Mouse (Mus musculus) spleen, postnatal 10 days (tissue): ENCODE measurements around the gene Zfp408.
"Not testable (repeated sequence)": the region's sequence is repeated elsewhere in the genome, so short reads cannot be mapped to it uniquely, and the experiment has no call there.

ENCODE experiments used
- DNase-seq, 2 experiments: peaks; one replicate each; pipeline ENCODE4 v3.0.0; 2021 to 2022; ENCODE audit warnings: low spot score in 2 of 2

Zfp408 gene

DNA sequence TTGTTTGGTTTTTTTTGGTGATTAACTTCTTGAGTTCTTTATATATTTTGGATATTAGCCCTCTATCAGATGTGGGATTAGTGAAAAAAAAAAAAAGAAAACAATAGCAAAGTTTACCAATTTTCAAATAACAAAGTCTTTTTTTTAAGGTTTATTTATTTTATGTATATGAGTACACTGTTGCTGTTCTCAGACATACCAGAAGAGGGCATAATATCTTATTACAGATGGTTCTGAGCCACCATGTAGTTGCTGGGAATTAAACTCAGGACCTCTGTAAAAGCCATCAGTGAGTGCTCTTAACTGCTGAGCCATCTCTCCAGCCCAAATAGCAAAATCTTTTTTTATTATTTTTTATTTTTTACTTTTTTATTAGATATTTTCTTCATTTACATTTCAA, 40.2 kb downstream of the Zfp408 start:
- not testable (repeated sequence) for DNase-seq

DNA sequence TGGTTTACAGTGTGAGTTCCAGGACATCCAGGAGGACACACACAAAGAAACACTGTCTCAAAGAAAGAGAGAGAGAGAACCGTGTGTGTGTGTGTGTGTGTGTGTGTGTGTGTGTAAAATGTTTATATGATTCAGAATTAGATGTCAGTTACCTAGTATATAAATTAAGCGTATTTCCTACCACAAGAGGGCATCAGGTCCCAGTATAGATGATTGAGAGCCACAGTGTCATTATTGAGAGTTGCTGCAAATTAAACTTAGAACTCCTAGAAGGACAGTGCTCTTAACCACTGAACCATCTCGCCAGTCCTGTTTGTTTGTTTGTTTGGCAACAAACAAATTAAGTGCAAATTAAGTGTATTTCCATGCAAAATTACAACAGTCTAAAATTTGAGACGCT, 47.2 kb downstream of the Zfp408 start:
- DNase-seq = no peak

DNA sequence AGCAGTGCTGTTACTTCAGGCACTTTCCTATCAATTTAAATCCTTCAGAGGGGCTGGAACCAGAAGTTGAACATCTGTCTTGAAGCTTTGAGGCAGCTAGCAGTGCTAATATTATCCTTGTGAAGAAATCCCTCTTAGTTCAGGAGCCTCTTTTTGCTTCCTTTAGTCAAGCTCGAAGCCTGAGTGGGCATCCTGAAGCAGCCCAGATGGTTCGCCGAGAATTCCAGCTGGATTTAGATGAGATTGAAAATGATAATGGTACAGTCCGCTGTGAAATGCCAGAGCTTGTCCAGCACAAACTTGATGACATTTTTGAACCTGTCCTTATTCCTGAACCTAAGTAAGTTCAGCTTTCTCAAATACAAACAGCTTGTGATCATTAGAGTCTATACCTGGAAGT, 49.1 kb downstream of the Zfp408 start:
- no peak for DNase-seq
